Comparison of ENCODE assay signal across 19 mouse cellular contexts in the genomic region with DNA sequence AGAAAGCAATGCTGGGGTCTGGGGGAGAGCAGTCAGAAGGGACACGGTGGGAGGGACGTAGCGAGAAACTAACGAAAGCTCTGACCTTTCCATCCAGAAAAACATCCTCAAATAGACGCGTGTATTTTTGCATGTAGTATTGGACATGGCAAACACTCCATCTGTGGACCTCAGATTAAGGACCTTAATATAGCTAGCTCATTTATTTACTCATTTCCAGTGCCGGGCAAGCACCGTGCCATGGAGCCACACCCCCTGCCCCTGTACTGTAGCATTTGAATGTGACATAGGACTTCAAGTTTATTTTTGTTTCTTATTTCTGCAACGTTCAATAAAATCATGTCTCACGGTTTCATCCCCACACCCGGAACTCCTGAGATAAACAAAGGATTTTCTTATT. TPM values are rescaled to one million over a fixed set of nuclear protein-coding genes. Genes with fewer than 3 reads are reported as not detected.
DNase-seq lines count a peak whose midpoint lies in the region; ATAC-seq and TF ChIP-seq lines count a peak whose summit lies in the region.
"Had no signal": no experiment of that assay in that cellular context is flagged by ENCODE, and none has a peak within 500 bp of the region (broad histone marks: within the 10 kb centered on the region; RNA-seq: fewer than 3 reads in every experiment).

No protein-coding gene starts in this region.

- peaks cover 48% of the 10 kb centered on the region for H3K4me1 ChIP-seq in heart, embryonic 10.5 days
- H3K4me1 ChIP-seq in kidney, embryonic 15.5 days: peaks cover 16% of the 10 kb centered on the region
- H3K4me1 ChIP-seq in heart, postnatal 0 days (ENCODE audit: control insufficient read depth, insufficient read depth): peaks cover 33% of the 10 kb centered on the region
- H3K4me1 ChIP-seq in stomach, postnatal 0 days (replicated peaks; ENCODE audit: control insufficient read depth, insufficient read depth): 0 out of 2 replicates have a peak, but pooled peaks cover 2% of the 10 kb centered on the region
- H3K4me1 ChIP-seq: hindbrain, embryonic 10.5 days; hindbrain, embryonic 15.5 days had no signal

- intact Hi-C loops in heart, postnatal 14 days (cut with DNase I): loop anchor here (5.0 kb wide), 2 partner anchors 35 to 50 kb away; partner anchors contain the start of gene Slc38a2

- H3K4me3 ChIP-seq in heart, embryonic 10.5 days: no peak overlapping the region
- H3K4me3 ChIP-seq in kidney, embryonic 15.5 days (replicated peaks): no peak overlapping the region
- no peak overlapping the region for H3K4me3 ChIP-seq in heart, postnatal 0 days (ENCODE audit: low read depth, low read length)
- no peak overlapping the region for H3K4me3 ChIP-seq in stomach, postnatal 0 days (ENCODE audit: low read depth, low read length)
- H3K4me3 ChIP-seq: embryonic facial prominence, embryonic 10.5 days; forebrain, embryonic 13.5 days; hindbrain, embryonic 10.5 days; hindbrain, embryonic 15.5 days had no signal

- H3K27ac ChIP-seq in heart, embryonic 10.5 days: peak overlapping the region; percentile 70; the same call in 1 of the 2 replicates
- peak overlapping the region; percentile 13; the same call in 1 of the 2 replicates for H3K27ac ChIP-seq in kidney, embryonic 15.5 days
- H3K27ac ChIP-seq in heart, postnatal 0 days (ENCODE audit: low read depth): peak overlapping the region; percentile 100
- H3K27ac ChIP-seq in stomach, postnatal 0 days (replicated peaks): no peak overlapping the region
- H3K27ac ChIP-seq: embryonic facial prominence, embryonic 10.5 days; forebrain, embryonic 13.5 days; hindbrain, embryonic 10.5 days; hindbrain, embryonic 15.5 days had no signal

- H3K27me3 ChIP-seq in heart, embryonic 10.5 days (ENCODE audit: insufficient read depth, poor library complexity, severe bottlenecking): no peaks in the 10 kb centered on the region
- H3K27me3 ChIP-seq in kidney, embryonic 15.5 days: no peaks in the 10 kb centered on the region
- H3K27me3 ChIP-seq in heart, postnatal 0 days (ENCODE audit: control insufficient read depth, insufficient read depth, low read length): no peaks in the 10 kb centered on the region
- no peaks in the 10 kb centered on the region for H3K27me3 ChIP-seq in stomach, postnatal 0 days (ENCODE audit: control insufficient read depth, insufficient read depth, low read length)
- H3K27me3 ChIP-seq: forebrain, embryonic 13.5 days; hindbrain, embryonic 15.5 days had no signal

- H3K4me2 ChIP-seq in kidney, embryonic 15.5 days: no peak overlapping the region
- H3K4me2 ChIP-seq in heart, postnatal 0 days (ENCODE audit: low read depth, low read length): peak overlapping the region; percentile 28; the same call in 1 of the 2 replicates
- H3K4me2 ChIP-seq in stomach, postnatal 0 days (replicated peaks; ENCODE audit: low read depth): no peak overlapping the region
- H3K4me2 ChIP-seq: forebrain, embryonic 13.5 days; hindbrain, embryonic 15.5 days had no signal

- 89% methylated on average over 11 of the region's 11 CpGs for WGBS in heart, embryonic 10.5 days
- 81% methylated on average over 11 of the region's 11 CpGs for WGBS in kidney, embryonic 15.5 days
- WGBS in heart, postnatal 0 days: 46% methylated on average over 11 of the region's 11 CpGs
- WGBS in stomach, postnatal 0 days: 59% methylated on average over 11 of the region's 11 CpGs

- TF ChIP-seq EP300 in heart, postnatal 0 days (IDR thresholded peaks at IDR 0.05; ENCODE audit: low read depth): no peak; the same call in 1 of the 2 replicates
- TF ChIP-seq EP300 in stomach, postnatal 0 days (optimal IDR thresholded peaks at IDR 0.05): no peak

- DNase-seq in heart, embryonic 10.5 days (ENCODE audit: low spot score): no peak
- DNase-seq in heart, postnatal 14 days: no peak
- DNase-seq in kidney, adult 9 months: no peak
- peak; percentile 65 for DNase-seq in heart, postnatal 0 days (ENCODE audit: low spot score)
- peak; percentile 36 for DNase-seq in stomach, postnatal 0 days (ENCODE audit: low spot score)
- no peak for DNase-seq in cerebellum, adult 11 months
- DNase-seq: adrenal gland, adult 2 months; adrenal gland, postnatal 25 days; cerebellum, adult 2 months; cerebellum, postnatal 10 days; forebrain, postnatal 0 days; gastrocnemius, postnatal 14 days; kidney, adult 2 months had no signal

- TF ChIP-seq CTCF in heart, postnatal 0 days (IDR thresholded peaks at IDR 0.05; ENCODE audit: low read depth): no peak
- no peak for TF ChIP-seq CTCF in stomach, postnatal 0 days (IDR thresholded peaks at IDR 0.05; ENCODE audit: low read depth)

- no peaks in the 10 kb centered on the region for H3K36me3 ChIP-seq in heart, embryonic 10.5 days
- H3K36me3 ChIP-seq in kidney, embryonic 15.5 days: no peaks in the 10 kb centered on the region
- no peaks in the 10 kb centered on the region for H3K36me3 ChIP-seq in heart, postnatal 0 days (replicated peaks; ENCODE audit: control insufficient read depth, insufficient read depth, low read length)
- no peaks in the 10 kb centered on the region for H3K36me3 ChIP-seq in stomach, postnatal 0 days (ENCODE audit: control insufficient read depth, insufficient read depth, low read length)
- H3K36me3 ChIP-seq: embryonic facial prominence, embryonic 10.5 days; hindbrain, embryonic 10.5 days; hindbrain, embryonic 15.5 days had no signal

- no peak for ATAC-seq in kidney, embryonic 15.5 days (replicated peaks; ENCODE audit: low FRiP score)
- 0 out of 2 replicates have a peak, but pooled peaks have one; percentile 21 for ATAC-seq in heart, postnatal 0 days (ENCODE audit: insufficient read depth, low read depth)
- no peak for ATAC-seq in stomach, postnatal 0 days (ENCODE audit: low FRiP score, low TSS enrichment)
- ATAC-seq: forebrain, embryonic 13.5 days; forebrain, postnatal 0 days; intestine, embryonic 16.5 days had no signal

- H3K9ac ChIP-seq in kidney, embryonic 15.5 days: no peak overlapping the region
- H3K9ac ChIP-seq in heart, postnatal 0 days (replicated peaks; ENCODE audit: low read depth, low read length): no peak overlapping the region
- H3K9ac ChIP-seq in stomach, postnatal 0 days (ENCODE audit: low read length): no peak overlapping the region
- H3K9ac ChIP-seq: forebrain, embryonic 13.5 days; forebrain, postnatal 0 days; hindbrain, embryonic 15.5 days had no signal

- H3K9me3 ChIP-seq in heart, embryonic 10.5 days: no peaks in the 10 kb centered on the region
- H3K9me3 ChIP-seq in kidney, embryonic 15.5 days (replicated peaks): no peaks in the 10 kb centered on the region
- no peaks in the 10 kb centered on the region for H3K9me3 ChIP-seq in heart, postnatal 0 days (replicated peaks; ENCODE audit: control insufficient read depth, low read length)
- no peaks in the 10 kb centered on the region for H3K9me3 ChIP-seq in stomach, postnatal 0 days (ENCODE audit: control insufficient read depth, low read length)
- H3K9me3 ChIP-seq: embryonic facial prominence, embryonic 10.5 days; forebrain, embryonic 13.5 days; hindbrain, embryonic 15.5 days had no signal

RNA-seq across cellular contexts. Expression of gene Slc38a2, which starts 48.0 kb away (rescaled TPM):
- 113 and 119 TPM in 2 replicates for polyA plus RNA-seq in heart, embryonic 10.5 days (2016; fragmentation: Nextera tagmentation; extraction: Ambion mirVana)
- total RNA-seq in heart, postnatal 14 days (2021): 100 to 1,000 TPM; 257 to 301 TPM
- 134 and 138 TPM in 2 replicates for polyA plus RNA-seq in kidney, embryonic 15.5 days (2015; fragmentation: Nextera tagmentation; extraction: Ambion mirVana)
- 225 and 263 TPM in 2 replicates for total RNA-seq in heart, postnatal 0 days (2014; rRNA removed; ENCODE audit: low replicate concordance)
- polyA plus RNA-seq in heart, postnatal 0 days (2015; fragmentation: Nextera tagmentation; extraction: Ambion mirVana): 130 and 144 TPM in 2 replicates
- 55.3 and 63.0 TPM in 2 replicates for polyA plus RNA-seq in stomach, postnatal 0 days (2015; fragmentation: Nextera tagmentation; extraction: Ambion mirVana)

Comparison
In these comparisons a context has a peak if more than half of its experiments do, and no peak if none do; other contexts are left out.
1. DNase-seq: peak in heart, postnatal 0 days (single experiment) and stomach, postnatal 0 days (single experiment); none in heart, embryonic 10.5 days (single experiment), heart, postnatal 14 days (0 of 2), kidney, adult 9 months (single experiment) and cerebellum, adult 11 months (single experiment).